Mouse (Mus musculus): ENCODE results near the gene Prr3. TPM values are rescaled to one million over a fixed set of nuclear protein-coding genes. Genes with fewer than 3 reads are reported as not detected.
"Not testable (repeated sequence)": the region's sequence is repeated elsewhere in the genome, so short reads cannot be mapped to it uniquely, and the experiment has no call there.

The Prr3 gene
- total and polyA plus RNA-seq, 3 experiments = 4.0 to 32.0 (median 5.5) TPM

DNA sequence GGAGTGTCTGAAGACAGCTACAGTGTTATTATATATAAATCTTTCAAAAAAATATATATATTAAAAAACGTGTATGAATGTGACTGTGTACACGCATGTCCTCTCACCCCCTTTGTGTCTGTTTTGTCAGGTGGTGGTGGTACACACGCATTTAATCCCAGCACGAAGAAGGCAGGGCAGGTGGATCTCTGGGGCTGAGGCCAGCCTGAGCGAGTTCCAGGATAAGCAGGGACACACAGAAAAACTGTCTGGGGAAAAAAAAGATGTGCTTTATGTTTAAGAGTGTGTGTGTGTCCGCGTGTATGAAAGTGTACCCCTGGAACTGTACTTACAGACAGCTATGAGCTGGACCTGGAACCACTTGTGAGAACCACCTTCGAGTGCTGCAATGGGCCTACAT, 25.4 kb downstream of the Prr3 start:
- no peak for DNase-seq (ENCODE audit: extremely low read depth)
- no peaks in the 10 kb centered on the region for H3K4me1 ChIP-seq (ENCODE audit: control insufficient read depth in 1 of 2, insufficient read depth in 2 of 2)
- TF ChIP-seq POLR2AphosphoS2 (IDR thresholded peaks at IDR 0.05; ENCODE audit: low read depth, low read length) (0 out of 2 replicates have a peak, but pooled peaks have one; percentile 50), NELFE (IDR thresholded peaks at IDR 0.05; ENCODE audit: low read depth, low read length) (no peak)
- peaks cover 41 to 49% of the 10 kb centered on the region in 2 experiments for H3K36me3 ChIP-seq (replicated peaks in 1 of 2; ENCODE audit: control insufficient read depth in 1 of 2, insufficient read depth in 1 of 2, low read length in 1 of 2)
- H3K4me3 ChIP-seq (replicated peaks in 1 of 3; ENCODE audit: low read depth in 2 of 3, low read length in 2 of 3, poor library complexity in 1 of 3) = no peak overlapping the region
- H3K27ac ChIP-seq (ENCODE audit: insufficient read depth, low read depth) = no peak overlapping the region
- dilution Hi-C loops (cut with MboI; ENCODE audit: extremely low pct_ligation_motif_present, extremely low pct_unique_long_range_greater_than_20kb, low sequenced_read_pairs) = no loop called here
- H3K79me2 ChIP-seq (replicated peaks; ENCODE audit: control insufficient read depth, extremely low read depth, insufficient read depth, poor library complexity, severe bottlenecking) = no peaks in the 10 kb centered on the region
- H3K9me3 ChIP-seq (replicated peaks; ENCODE audit: low read length) = no peaks in the 10 kb centered on the region
- H3K9ac ChIP-seq (ENCODE audit: insufficient read depth, low read depth) = no peak overlapping the region
- H3K4me2 ChIP-seq (ENCODE audit: insufficient read depth, low read depth, poor library complexity, severe bottlenecking) = no peak overlapping the region
- in situ Hi-C loops (cut with MboI; ENCODE audit: low pct_ligation_motif_present, low pct_unique_long_range_greater_than_20kb, low sequenced_read_pairs) = no loop called here
- H3K27me3 ChIP-seq (replicated peaks) = no peaks in the 10 kb centered on the region

DNA sequence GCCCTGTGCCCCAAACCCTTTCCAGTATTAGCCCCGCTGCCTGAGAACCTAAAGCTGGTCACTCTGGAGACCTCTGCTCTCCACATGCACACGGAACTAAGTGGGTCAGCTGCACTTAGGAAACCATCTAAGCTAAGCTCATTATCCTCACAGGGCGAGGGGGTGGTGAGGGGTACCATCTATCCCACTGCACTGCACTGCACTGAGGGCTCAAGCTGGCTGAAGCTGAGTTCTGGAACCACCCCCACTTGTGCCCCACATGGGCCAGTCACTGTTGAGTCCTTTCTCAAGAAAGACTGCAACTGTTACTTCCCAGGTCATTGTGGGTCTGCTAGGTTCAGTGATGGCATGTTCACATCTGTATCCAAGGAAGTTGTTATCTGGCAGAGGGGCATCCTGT, 27.5 kb downstream of the Prr3 start:
- DNase-seq (ENCODE audit: extremely low read depth); H3K4me3 ChIP-seq (replicated peaks in 1 of 3; ENCODE audit: low read depth in 2 of 3, low read length in 2 of 3, poor library complexity in 1 of 3); H3K9me3 ChIP-seq (replicated peaks; ENCODE audit: low read length); in situ Hi-C loops (cut with MboI; ENCODE audit: low pct_ligation_motif_present, low pct_unique_long_range_greater_than_20kb, low sequenced_read_pairs); dilution Hi-C loops (cut with MboI; ENCODE audit: extremely low pct_ligation_motif_present, extremely low pct_unique_long_range_greater_than_20kb, low sequenced_read_pairs); H3K27ac ChIP-seq (ENCODE audit: insufficient read depth, low read depth); H3K27me3 ChIP-seq (replicated peaks); H3K79me2 ChIP-seq (replicated peaks; ENCODE audit: control insufficient read depth, extremely low read depth, insufficient read depth, poor library complexity, severe bottlenecking); H3K4me1 ChIP-seq (ENCODE audit: control insufficient read depth in 1 of 2, insufficient read depth in 2 of 2); H3K9ac ChIP-seq (ENCODE audit: insufficient read depth, low read depth); H3K4me2 ChIP-seq (ENCODE audit: insufficient read depth, low read depth, poor library complexity, severe bottlenecking): not testable (repeated sequence)
- peaks cover 21 to 28% of the 10 kb centered on the region in 2 experiments for H3K36me3 ChIP-seq (replicated peaks in 1 of 2; ENCODE audit: control insufficient read depth in 1 of 2, insufficient read depth in 1 of 2, low read length in 1 of 2)

GRCm38 (mm10) chr17:35950946-35951345, 29.1 kb downstream of the Prr3 start:
- H3K9me3 ChIP-seq (replicated peaks; ENCODE audit: low read length); H3K4me3 ChIP-seq (replicated peaks in 1 of 3; ENCODE audit: low read depth in 2 of 3, low read length in 2 of 3, poor library complexity in 1 of 3); H3K4me2 ChIP-seq (ENCODE audit: insufficient read depth, low read depth, poor library complexity, severe bottlenecking); dilution Hi-C loops (cut with MboI; ENCODE audit: extremely low pct_ligation_motif_present, extremely low pct_unique_long_range_greater_than_20kb, low sequenced_read_pairs); in situ Hi-C loops (cut with MboI; ENCODE audit: low pct_ligation_motif_present, low pct_unique_long_range_greater_than_20kb, low sequenced_read_pairs); H3K79me2 ChIP-seq (replicated peaks; ENCODE audit: control insufficient read depth, extremely low read depth, insufficient read depth, poor library complexity, severe bottlenecking); H3K27ac ChIP-seq (ENCODE audit: insufficient read depth, low read depth); H3K4me1 ChIP-seq (ENCODE audit: control insufficient read depth in 1 of 2, insufficient read depth in 2 of 2); H3K27me3 ChIP-seq (replicated peaks); DNase-seq (ENCODE audit: extremely low read depth); H3K9ac ChIP-seq (ENCODE audit: insufficient read depth, low read depth): not testable (repeated sequence)
- peaks cover 5 to 12% of the 10 kb centered on the region in 2 experiments for H3K36me3 ChIP-seq (replicated peaks in 1 of 2; ENCODE audit: control insufficient read depth in 1 of 2, insufficient read depth in 1 of 2, low read length in 1 of 2)

- Histone ChIP-seq H3K27me3 (replicated peaks) (peaks cover 2% of the 10 kb centered on the region), H3K27ac (ENCODE audit: insufficient read depth, low read depth) (no peak overlapping the region), H3K9ac (ENCODE audit: insufficient read depth, low read depth) (no peak overlapping the region), H3K4me3 (replicated peaks in 1 of 3; ENCODE audit: low read depth in 2 of 3, low read length in 2 of 3, poor library complexity in 1 of 3) (no peak overlapping the region), H3K36me3 (replicated peaks in 1 of 2; ENCODE audit: control insufficient read depth in 1 of 2, insufficient read depth in 1 of 2, low read length in 1 of 2) (no peaks in the 10 kb centered on the region), H3K4me2 (ENCODE audit: insufficient read depth, low read depth, poor library complexity, severe bottlenecking) (no peak overlapping the region), H3K79me2 (replicated peaks; ENCODE audit: control insufficient read depth, extremely low read depth, insufficient read depth, poor library complexity, severe bottlenecking) (no peaks in the 10 kb centered on the region), H3K4me1 (ENCODE audit: control insufficient read depth in 1 of 2, insufficient read depth in 2 of 2) (no peaks in the 10 kb centered on the region), H3K9me3 (replicated peaks; ENCODE audit: low read length) (peaks cover 6% of the 10 kb centered on the region)
- no peak for DNase-seq (ENCODE audit: extremely low read depth)
- dilution Hi-C loops (cut with MboI; ENCODE audit: extremely low pct_ligation_motif_present, extremely low pct_unique_long_range_greater_than_20kb, low sequenced_read_pairs) (no loop called here), in situ Hi-C loops (cut with MboI; ENCODE audit: low pct_ligation_motif_present, low pct_unique_long_range_greater_than_20kb, low sequenced_read_pairs) (no loop called here)
- TF ChIP-seq RCOR1 (conservative IDR thresholded peaks at IDR 0.05; ENCODE audit: low read depth, low read length) (no peak), USF2 (conservative IDR thresholded peaks at IDR 0.05; ENCODE audit: low read depth, low read length) (no peak), ELF1 (IDR thresholded peaks at IDR 0.05; ENCODE audit: low read depth, low read length) (no peak), RAD21 (IDR thresholded peaks at IDR 0.05; ENCODE audit: low read depth, low read length) (no peak), GABPA (IDR thresholded peaks at IDR 0.05; ENCODE audit: insufficient replicate concordance, low read depth, low read length) (no peak), CTCF (conservative IDR thresholded peaks at IDR 0.05 in 1 of 2, IDR thresholded peaks at IDR 0.05 in 1 of 2; ENCODE audit: low read depth in 2 of 2, low read length in 2 of 2) (no peak)
Measured at GRCm38 (mm10) chr17:35939941-35940340, 40.1 kb downstream of the Prr3 start.

Data from CH12.LX (cell line).